Mouse (Mus musculus): ENCODE data around the gene Lyzl4. TPM values are rescaled to one million over a fixed set of nuclear protein-coding genes. Genes with fewer than 3 reads are reported as not detected.

Gene Lyzl4
- total RNA-seq, 2 experiments from 2014 or later: not detected

- no peak for ATAC-seq (replicated peaks; ENCODE audit: low FRiP score, low TSS enrichment, poor library complexity, severe bottlenecking)
Measured at GRCm38 (mm10) chr9:121553643-121554042, 88.3 kb downstream of the Lyzl4 start.

DNA sequence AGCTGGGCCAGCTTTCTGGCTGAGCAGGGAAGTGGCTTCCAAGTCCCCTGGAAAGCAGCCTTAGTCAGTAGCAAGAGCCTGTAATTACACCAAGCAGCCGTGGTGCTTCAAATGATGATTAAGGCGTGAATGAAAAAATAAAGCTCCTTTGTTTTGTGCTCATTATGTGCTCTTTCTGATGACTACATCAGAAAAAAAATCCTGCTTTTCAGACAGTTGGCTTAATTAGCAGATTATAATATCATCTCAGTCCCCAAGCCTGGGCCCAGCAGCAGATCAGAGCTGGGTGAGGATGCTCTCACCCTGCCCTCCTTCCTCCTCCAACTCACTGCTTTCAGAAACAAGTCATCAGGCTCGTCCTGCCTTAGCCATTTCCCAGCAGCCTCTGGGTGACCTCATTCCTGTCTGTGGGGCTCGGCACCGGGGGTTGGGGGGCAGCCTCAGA lies 91.5 kb downstream of the Lyzl4 start:
- no peak for ATAC-seq (replicated peaks; ENCODE audit: low FRiP score, low TSS enrichment, poor library complexity, severe bottlenecking)

DNA sequence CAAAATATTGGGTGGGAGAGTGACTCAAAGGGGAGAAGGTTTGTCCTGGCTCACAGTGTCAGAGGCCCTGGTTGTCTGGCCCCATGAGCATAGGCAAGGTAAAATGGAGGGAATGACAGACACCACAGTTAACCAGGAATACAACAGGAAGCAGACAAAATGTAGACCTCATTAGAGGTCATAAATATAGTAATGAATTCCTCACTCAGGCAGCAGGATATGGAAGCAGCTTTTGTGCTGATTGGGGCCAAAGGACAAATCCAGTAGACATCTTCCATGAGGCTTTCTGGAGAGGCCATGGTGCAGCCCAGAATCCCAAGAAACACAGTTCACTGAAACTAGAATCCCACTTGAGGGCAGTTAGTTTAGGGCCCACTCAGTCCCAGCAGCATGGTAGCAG lies 92.5 kb downstream of the Lyzl4 start:
- no peak for ATAC-seq (replicated peaks; ENCODE audit: low FRiP score, low TSS enrichment, poor library complexity, severe bottlenecking)

- ATAC-seq (replicated peaks; ENCODE audit: low FRiP score, low TSS enrichment, poor library complexity, severe bottlenecking): 0 out of 2 replicates have a peak, but pooled peaks have one; percentile 52
Measured at GRCm38 (mm10) chr9:121549010-121549409, 92.9 kb downstream of the Lyzl4 start.

GRCm38 (mm10) chr9:121547431-121547830 lies 94.5 kb downstream of the Lyzl4 start:
- no peak for ATAC-seq (replicated peaks; ENCODE audit: low FRiP score, low TSS enrichment, poor library complexity, severe bottlenecking)

GRCm38 (mm10) chr9:121541530-121541929 lies 100.4 kb downstream of the Lyzl4 start:
- no peak for ATAC-seq (replicated peaks; ENCODE audit: low FRiP score, low TSS enrichment, poor library complexity, severe bottlenecking)

DNA sequence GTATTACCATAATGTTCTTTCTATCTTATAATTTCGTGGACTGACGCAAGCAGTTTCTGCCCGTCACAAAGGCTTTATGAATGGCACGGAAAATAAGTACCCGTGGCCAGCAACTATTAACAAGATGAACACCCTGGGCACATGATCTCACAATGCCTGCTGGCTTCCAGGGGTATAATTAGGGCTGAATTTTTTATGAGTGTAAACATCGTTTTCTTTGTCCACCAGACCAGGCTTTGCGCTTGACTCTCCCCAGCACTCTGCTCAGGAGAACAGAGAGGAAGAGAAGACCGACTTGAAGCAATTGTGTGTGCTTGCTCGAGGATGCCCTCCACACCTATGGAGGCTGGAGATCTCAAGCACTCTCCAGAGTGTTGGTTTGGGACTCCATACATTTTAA lies 109.3 kb downstream of the Lyzl4 start:
- no peak for ATAC-seq (replicated peaks; ENCODE audit: low FRiP score, low TSS enrichment, poor library complexity, severe bottlenecking)

GRCm38 (mm10) chr9:121528605-121529357 lies 113.1 kb downstream of the Lyzl4 start:
- ATAC-seq (replicated peaks; ENCODE audit: low FRiP score, low TSS enrichment, poor library complexity, severe bottlenecking): no peak

Other genes with a start within 250 kb of the Lyzl4 start
- gene Cck, start 146.4 kb downstream of the Lyzl4 start, total RNA-seq (2014; fragmentation: Nextera tagmentation): not detected in 2 replicates
- gene Cck, start 146.4 kb downstream of the Lyzl4 start, total RNA-seq (2017): not detected in 2 replicates
- not detected in 2 replicates for gene Vipr1, start 620 bp upstream of the Lyzl4 start, total RNA-seq (2014; fragmentation: Nextera tagmentation)
- gene Vipr1, start 620 bp upstream of the Lyzl4 start, total RNA-seq (2017): not detected in 2 replicates
- gene Sec22c, start 63.4 kb upstream of the Lyzl4 start, total RNA-seq (2014; fragmentation: Nextera tagmentation): 9.4 and 10.9 TPM in 2 replicates
- 1.9 and 3.1 TPM in 2 replicates for gene Sec22c, start 63.4 kb upstream of the Lyzl4 start, total RNA-seq (2017)
- 57.8 and 77.0 TPM in 2 replicates for gene Ss18l2, start 68.2 kb upstream of the Lyzl4 start, total RNA-seq (2014; fragmentation: Nextera tagmentation)
- 47.8 and 54.4 TPM in 2 replicates for gene Ss18l2, start 68.2 kb upstream of the Lyzl4 start, total RNA-seq (2017)
- 161 and 173 TPM in 2 replicates for gene Nktr, start 77.1 kb upstream of the Lyzl4 start, total RNA-seq (2014; fragmentation: Nextera tagmentation)
- 132 and 146 TPM in 2 replicates for gene Nktr, start 77.1 kb upstream of the Lyzl4 start, total RNA-seq (2017)
- gene Zfp651, start 117.2 kb upstream of the Lyzl4 start, total RNA-seq (2014; fragmentation: Nextera tagmentation): not detected in 2 replicates
- not detected in 2 replicates for gene Zfp651, start 117.2 kb upstream of the Lyzl4 start, total RNA-seq (2017)
- gene Klhl40, start 135.5 kb upstream of the Lyzl4 start, total RNA-seq (2014; fragmentation: Nextera tagmentation): not detected in 2 replicates
- gene Klhl40, start 135.5 kb upstream of the Lyzl4 start, total RNA-seq (2017): not detected in 2 replicates
- not detected in 2 replicates for gene Hhatl, start 150.4 kb upstream of the Lyzl4 start, total RNA-seq (2014; fragmentation: Nextera tagmentation)
- not detected in 2 replicates for gene Hhatl, start 150.4 kb upstream of the Lyzl4 start, total RNA-seq (2017)
- not detected in 2 replicates for gene Ccdc13, start 197.4 kb upstream of the Lyzl4 start, total RNA-seq (2014; fragmentation: Nextera tagmentation)
- gene Ccdc13, start 197.4 kb upstream of the Lyzl4 start, total RNA-seq (2017): not detected in 2 replicates
- gene Higd1a, start 216.3 kb upstream of the Lyzl4 start, total RNA-seq (2014; fragmentation: Nextera tagmentation): 119 and 156 TPM in 2 replicates
- 28.6 and 33.5 TPM in 2 replicates for gene Higd1a, start 216.3 kb upstream of the Lyzl4 start, total RNA-seq (2017)

All from megakaryocyte-erythroid progenitor cell, adult 5-6 weeks (primary cell).